In the genomic region with DNA sequence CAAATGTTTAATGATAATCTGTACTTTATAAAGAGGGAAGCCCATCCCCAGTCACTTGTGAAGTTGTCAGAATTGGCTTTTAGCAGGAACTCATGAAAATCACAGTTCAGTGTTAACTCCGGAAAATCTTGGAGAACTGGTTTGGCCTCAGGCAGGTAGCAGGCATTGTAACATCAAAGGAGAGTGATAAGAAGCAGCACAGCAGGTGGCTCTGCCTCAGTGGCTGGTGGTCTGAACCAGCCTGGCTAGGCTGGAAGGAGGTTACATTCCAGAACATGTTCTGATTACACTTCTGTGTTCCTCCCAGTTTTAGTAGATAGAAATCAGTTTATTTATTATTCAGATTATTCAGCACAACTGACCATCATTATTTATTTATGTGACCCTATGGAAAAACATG, we compare ENCODE assay signal across 12 mouse cellular contexts.
"Had no signal": no experiment of that assay in that cellular context is flagged by ENCODE, and none has a peak within 500 bp of the region (broad histone marks: within the 10 kb centered on the region; RNA-seq: fewer than 3 reads in every experiment).

No protein-coding gene starts in this region.

- H3K36me3 ChIP-seq: limb, embryonic 13.5 days; liver, embryonic 12.5 days; lung, embryonic 15.5 days; midbrain, embryonic 13.5 days had no signal

- ATAC-seq: liver, embryonic 12.5 days; midbrain, embryonic 13.5 days had no signal

- H3K4me2 ChIP-seq: limb, embryonic 13.5 days; liver, embryonic 12.5 days; lung, embryonic 15.5 days; midbrain, embryonic 13.5 days had no signal

- H3K27ac ChIP-seq: layer of hippocampus, adult 2 months; limb, embryonic 13.5 days; liver, embryonic 12.5 days; lung, embryonic 15.5 days; midbrain, embryonic 13.5 days; stomach, postnatal 0 days had no signal

- H3K27me3 ChIP-seq: limb, embryonic 13.5 days; liver, embryonic 12.5 days; lung, embryonic 15.5 days; midbrain, embryonic 13.5 days had no signal

- H3K4me3 ChIP-seq: layer of hippocampus, adult 2 months; limb, embryonic 13.5 days; liver, embryonic 12.5 days; lung, embryonic 15.5 days; midbrain, embryonic 13.5 days had no signal

- H3K4me1 ChIP-seq: limb, embryonic 13.5 days; liver, embryonic 12.5 days; lung, embryonic 15.5 days; midbrain, embryonic 13.5 days had no signal

- H3K9me3 ChIP-seq: limb, embryonic 13.5 days; liver, embryonic 12.5 days; lung, embryonic 15.5 days; midbrain, embryonic 13.5 days had no signal

- H3K9ac ChIP-seq: limb, embryonic 13.5 days; liver, embryonic 12.5 days; lung, embryonic 15.5 days; midbrain, embryonic 13.5 days had no signal

- DNase-seq: kidney, adult 18-20 months; kidney, postnatal 10 days; kidney, postnatal 4 days; right cerebral cortex, adult 18-20 months; right cerebral cortex, postnatal 25 days; thymus, postnatal 4 days had no signal
